Mouse (Mus musculus) small intestine, adult 2 months (tissue): ENCODE data around the gene Zfp318.

ENCODE experiments used
- CTCF ChIP-seq: fragments of 200-500 bp; IDR thresholded peaks from 2 replicates; pipeline ENCODE4 v1.5.1; 2012; ENCODE audit warnings: low read depth, mild to moderate bottlenecking, control low read depth, inconsistent platforms, low read length, moderate library complexity, mixed read lengths; ENCODE audit not compliant: insufficient replicate concordance, insufficient read length; ENCODE audit errors: extremely low read depth
- POLR2A ChIP-seq: fragments of 200-500 bp; IDR thresholded peaks from 2 replicates; pipeline ENCODE4 v1.6.1; 2012; ENCODE audit warnings: low read depth, mild to moderate bottlenecking, control low read depth, inconsistent platforms, low read length, moderate library complexity

GRCm38 (mm10) chr17:46371783-46372182 lies 11.7 kb upstream of the Zfp318 start:
- no peak for TF ChIP-seq POLR2A
- peak; percentile 55; the same call in 1 of the 2 replicates for TF ChIP-seq CTCF
